Mouse (Mus musculus) stomach, embryonic 16.5 days (tissue): Measurements from ENCODE around the gene I0C0044D17Rik. TPM values are rescaled to one million over a fixed set of nuclear protein-coding genes. Genes with fewer than 3 reads are reported as not detected.
A peak's percentile ranks its signal among the peaks of the same experiment; 100 is the strongest.

Source experiments
- ATAC-seq: fragments of 200-750 bp; cut with Nextera tagmentation; 2 replicates; pipeline ENCODE4 v1.8.0; 2017; ENCODE audit warnings: moderate number of reproducible peaks, moderate TSS enrichment; ENCODE audit not compliant: insufficient read depth, low FRiP score
- H3K27ac ChIP-seq: fragments of 300-500 bp; sonication (generic); 2 replicates; pipeline ENCODE4 v1.5.1; 2014; ENCODE audit warnings: low read length
- H3K27me3 ChIP-seq: fragments of 300-500 bp; sonication (generic); 2 replicates; pipeline ENCODE4 v1.6.1; 2014; ENCODE audit warnings: low read length, control low read depth, mixed read lengths; ENCODE audit not compliant: control insufficient read depth, insufficient read depth
- H3K36me3 ChIP-seq: fragments of 300-500 bp; sonication (generic); 2 replicates; pipeline ENCODE4 v1.6.1; 2014; ENCODE audit warnings: low read length; ENCODE audit not compliant: control insufficient read depth, insufficient read depth
- H3K4me1 ChIP-seq: fragments of 300-500 bp; sonication (generic); 2 replicates; pipeline ENCODE4 v1.6.1; 2014; ENCODE audit warnings: low read length, control low read depth, mixed read lengths; ENCODE audit not compliant: control insufficient read depth, insufficient read depth
- H3K4me2 ChIP-seq: fragments of 300-500 bp; sonication (generic); 2 replicates; pipeline ENCODE4 v1.6.1; 2014; ENCODE audit warnings: low read depth, low read length, mixed read lengths
- H3K4me3 ChIP-seq: fragments of 300-500 bp; sonication (generic); replicated peaks from 2 replicates; pipeline ENCODE4 v1.5.1; 2014; ENCODE audit warnings: mild to moderate bottlenecking, low read length
- H3K9ac ChIP-seq: fragments of 300-500 bp; sonication (generic); 2 replicates; pipeline ENCODE4 v1.6.1; 2014; ENCODE audit warnings: low read length
- H3K9me3 ChIP-seq: fragments of 300-500 bp; sonication (generic); replicated peaks from 2 replicates; pipeline ENCODE4 v1.6.1; 2016; ENCODE audit warnings: low read length, control low read depth; ENCODE audit not compliant: control insufficient read depth
- WGBS: fragments of 180-500 bp; shearing (Covaris S2); extraction: QIAGEN DNeasy Blood & Tissue Kit; methylation state at CpG from one replicate; pipeline ENCODE4 v1.1.7; 2014; 5-methylcytosine and 5-hydroxymethylcytosine counted together
- polyA plus RNA-seq: library from polyadenylated mRNA; unstranded; fragments of >200 nt; fragmentation: Nextera tagmentation; extraction: Ambion mirVana; gene quantifications from 2 replicates; pipeline ENCODE4 v1.2.1, GENCODE M21; 2015

I0C0044D17Rik gene
- polyA plus RNA-seq, 1 experiment from 2014 or later = not detected

DNA sequence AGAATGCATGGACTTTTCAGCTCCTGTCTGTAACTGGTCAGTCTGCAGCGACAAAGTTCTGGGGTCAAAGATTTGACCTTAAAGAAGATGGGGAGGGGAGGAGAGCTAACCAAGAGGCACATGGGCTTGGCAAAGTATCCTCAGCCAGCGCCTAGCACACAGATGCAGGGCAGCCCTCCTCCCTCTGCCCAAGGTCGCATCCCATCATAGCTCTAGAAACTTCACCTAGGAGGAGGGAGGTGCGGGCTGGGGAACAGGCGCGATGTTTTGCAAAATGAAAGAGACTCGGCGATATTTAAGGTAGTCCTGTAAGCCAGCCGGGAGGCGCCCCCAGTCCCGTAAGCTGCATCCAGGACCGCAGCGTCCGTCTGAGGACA, 6.8 kb downstream of the I0C0044D17Rik start:
- H3K4me2 ChIP-seq = peak overlapping the region; percentile 75
- no peaks in the 10 kb centered on the region for H3K9me3 ChIP-seq
- WGBS = 3% methylated on average over 14 of the region's 14 CpGs
- H3K4me3 ChIP-seq = peak overlapping the region; percentile 57
- H3K36me3 ChIP-seq = no peaks in the 10 kb centered on the region
- H3K9ac ChIP-seq = peak overlapping the region; percentile 82
- H3K4me1 ChIP-seq = peaks cover 4% of the 10 kb centered on the region; the same call in 1 of the 2 replicates
- H3K27me3 ChIP-seq = 0 out of 2 replicates have a peak, but pooled peaks cover 4% of the 10 kb centered on the region
- H3K27ac ChIP-seq = no peak overlapping the region
- ATAC-seq = no peak

DNA sequence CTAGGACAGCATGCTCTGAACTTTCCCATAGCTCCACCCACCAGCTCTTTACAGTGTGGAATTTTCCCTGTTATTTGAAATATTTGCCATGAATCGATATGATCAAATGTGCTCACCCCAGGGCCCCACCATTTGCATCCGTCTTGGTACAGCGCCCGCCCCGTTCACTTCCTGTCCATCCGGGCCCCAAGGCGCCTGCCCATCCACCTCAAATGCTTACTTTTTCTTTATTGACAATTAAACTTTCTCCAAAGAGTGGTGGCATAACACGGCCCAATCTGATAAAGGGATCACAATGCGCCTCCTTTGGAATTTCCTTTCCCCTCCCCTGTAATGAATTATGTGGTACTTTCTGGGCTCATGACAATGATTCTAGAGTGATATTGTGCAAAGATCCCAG, 17.3 kb downstream of the I0C0044D17Rik start:
- H3K9me3 ChIP-seq = no peaks in the 10 kb centered on the region
- no peak overlapping the region for H3K4me2 ChIP-seq
- ATAC-seq = no peak
- no peak overlapping the region for H3K27ac ChIP-seq
- H3K4me3 ChIP-seq = no peak overlapping the region
- 71% methylated on average over 9 of the region's 9 CpGs for WGBS
- H3K27me3 ChIP-seq = no peaks in the 10 kb centered on the region
- no peaks in the 10 kb centered on the region for H3K4me1 ChIP-seq
- H3K36me3 ChIP-seq = no peaks in the 10 kb centered on the region
- no peak overlapping the region for H3K9ac ChIP-seq

DNA sequence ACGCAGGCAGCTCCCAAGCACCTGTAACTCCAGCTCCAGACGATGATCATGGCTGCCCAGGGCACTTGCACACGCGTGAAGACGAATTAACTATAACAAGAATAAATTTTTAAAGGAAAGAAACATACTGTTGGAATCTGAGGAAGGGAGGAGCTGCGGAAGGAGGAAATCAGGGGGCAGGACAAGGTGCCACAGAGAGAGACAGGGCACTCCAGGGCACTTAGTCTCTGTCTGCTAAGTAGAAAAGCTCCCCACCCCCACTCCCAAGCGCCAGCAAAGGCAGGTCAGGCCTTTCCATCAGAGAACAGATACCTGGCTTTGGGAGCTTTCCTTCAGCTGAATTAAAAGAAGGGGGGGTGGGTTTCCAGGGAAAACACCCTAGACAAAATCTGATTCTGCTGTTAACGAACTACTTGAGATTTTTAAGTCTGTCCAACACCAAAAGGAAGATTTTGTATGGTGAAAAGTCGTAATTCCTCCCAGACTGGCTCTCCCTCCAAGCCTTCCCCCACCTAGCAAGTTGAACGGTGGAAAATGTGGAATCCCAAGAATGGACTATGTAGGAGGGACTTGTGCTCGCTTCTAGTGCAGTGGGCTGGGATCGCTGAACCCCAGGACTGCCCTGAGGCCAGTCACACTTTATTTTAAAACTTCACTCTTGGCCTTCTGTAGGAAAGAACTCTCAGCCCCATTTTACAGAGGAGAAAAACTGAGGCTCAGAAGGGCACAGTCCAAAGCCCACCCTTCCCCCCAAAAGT, 18.2 kb downstream of the I0C0044D17Rik start:
- no peak overlapping the region for H3K4me3 ChIP-seq
- H3K36me3 ChIP-seq = no peaks in the 10 kb centered on the region
- ATAC-seq = no peak
- no peak overlapping the region for H3K27ac ChIP-seq
- H3K4me1 ChIP-seq = 0 out of 2 replicates have a peak, but pooled peaks cover 2% of the 10 kb centered on the region
- no peaks in the 10 kb centered on the region for H3K9me3 ChIP-seq
- H3K27me3 ChIP-seq = no peaks in the 10 kb centered on the region
- WGBS = 59% methylated on average over 12 of the region's 12 CpGs
- no peak overlapping the region for H3K4me2 ChIP-seq
- no peak overlapping the region for H3K9ac ChIP-seq

DNA sequence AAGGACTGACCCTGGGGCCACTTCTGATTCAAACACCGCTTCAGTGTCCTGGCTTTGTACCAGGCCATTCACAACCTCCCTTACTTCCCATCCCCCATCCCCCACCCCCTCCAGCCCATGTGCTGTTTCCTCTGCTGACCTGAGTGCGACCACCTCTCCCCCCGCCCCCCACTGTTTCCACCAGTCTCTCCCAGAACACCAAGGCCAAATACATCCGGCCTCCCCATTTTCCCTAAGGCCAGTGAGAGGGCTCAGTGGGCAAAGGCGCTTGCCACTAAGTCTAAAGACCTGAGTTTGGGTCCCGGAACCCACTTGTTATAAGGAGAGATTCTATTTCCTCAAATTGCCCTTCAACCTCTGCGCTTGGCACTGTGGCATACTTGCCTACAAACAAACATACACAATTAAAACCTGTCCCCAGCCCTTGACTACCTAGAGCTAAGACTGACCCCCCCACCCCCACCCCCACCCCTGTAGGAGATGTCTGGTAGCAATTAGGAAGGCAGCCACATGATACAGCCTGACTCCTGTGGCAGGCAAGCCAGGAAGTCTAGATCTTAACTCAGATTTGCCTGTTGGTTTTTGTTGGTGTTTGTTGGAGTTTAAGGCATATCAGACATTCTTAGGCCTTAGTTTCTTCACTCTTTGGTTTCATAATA, 19.0 kb downstream of the I0C0044D17Rik start:
- H3K4me1 ChIP-seq = 0 out of 2 replicates have a peak, but pooled peaks cover 2% of the 10 kb centered on the region
- no peak overlapping the region for H3K4me2 ChIP-seq
- WGBS = 76% methylated on average over 7 of the region's 7 CpGs
- H3K9me3 ChIP-seq = no peaks in the 10 kb centered on the region
- H3K27ac ChIP-seq = no peak overlapping the region
- H3K9ac ChIP-seq = no peak overlapping the region
- no peak for ATAC-seq
- no peaks in the 10 kb centered on the region for H3K27me3 ChIP-seq
- no peaks in the 10 kb centered on the region for H3K36me3 ChIP-seq
- H3K4me3 ChIP-seq = no peak overlapping the region

DNA sequence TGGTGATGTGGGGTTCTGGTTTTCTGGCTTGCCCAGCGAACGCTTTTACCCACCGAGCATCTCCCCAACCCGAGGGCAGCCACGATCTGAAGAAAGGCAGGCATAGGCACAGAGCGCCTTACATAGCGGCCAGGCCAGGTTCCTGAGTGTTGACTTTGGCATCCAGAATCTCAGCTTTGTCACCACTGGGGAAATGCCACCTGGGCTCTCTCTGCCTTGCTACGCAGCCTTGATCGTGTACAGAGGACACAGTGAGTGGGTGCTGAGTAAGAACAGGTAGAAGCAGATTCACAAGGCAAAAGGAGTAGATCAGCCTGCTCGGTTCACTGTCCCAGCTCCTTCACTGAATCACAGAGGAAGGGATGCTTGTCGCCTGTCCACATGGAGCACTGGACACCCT, 21.9 kb downstream of the I0C0044D17Rik start:
- Histone ChIP-seq H3K27ac (no peak overlapping the region), H3K4me1 (peaks cover 11% of the 10 kb centered on the region)
- 85% methylated on average over 11 of the region's 11 CpGs for WGBS

DNA sequence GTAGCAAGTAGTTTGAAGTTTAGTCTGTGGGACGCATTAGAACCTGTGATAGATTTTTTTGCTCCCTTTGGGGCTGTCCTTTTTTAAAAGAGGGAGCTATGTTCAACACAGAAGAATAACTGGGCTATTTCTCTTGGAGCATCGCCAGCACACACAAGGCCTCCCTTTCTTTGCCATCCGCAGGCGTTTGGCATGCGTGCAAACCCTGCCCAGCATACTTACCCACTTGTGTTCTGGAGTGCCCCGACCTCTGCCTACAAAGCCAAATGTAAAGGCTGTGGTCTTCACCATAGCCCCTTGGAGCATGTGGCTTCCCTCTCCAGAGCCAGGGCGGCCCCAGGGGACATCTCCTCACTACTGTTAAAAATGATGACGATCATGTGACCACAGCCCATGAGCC, 22.8 kb downstream of the I0C0044D17Rik start:
- no peak overlapping the region for H3K4me2 ChIP-seq
- peaks cover 20% of the 10 kb centered on the region for H3K4me1 ChIP-seq
- no peaks in the 10 kb centered on the region for H3K36me3 ChIP-seq
- H3K9ac ChIP-seq = no peak overlapping the region
- no peak overlapping the region for H3K4me3 ChIP-seq
- no peaks in the 10 kb centered on the region for H3K9me3 ChIP-seq
- H3K27ac ChIP-seq = no peak overlapping the region
- ATAC-seq = no peak
- no peaks in the 10 kb centered on the region for H3K27me3 ChIP-seq
- 75% methylated on average over 8 of the region's 8 CpGs for WGBS

More for the DNA sequence above, 21.9 kb downstream of the I0C0044D17Rik start:
- ATAC-seq = no peak
- Histone ChIP-seq H3K36me3 (no peaks in the 10 kb centered on the region), H3K9me3 (no peaks in the 10 kb centered on the region), H3K4me2 (no peak overlapping the region), H3K4me3 (no peak overlapping the region), H3K27me3 (no peaks in the 10 kb centered on the region), H3K9ac (no peak overlapping the region)

DNA sequence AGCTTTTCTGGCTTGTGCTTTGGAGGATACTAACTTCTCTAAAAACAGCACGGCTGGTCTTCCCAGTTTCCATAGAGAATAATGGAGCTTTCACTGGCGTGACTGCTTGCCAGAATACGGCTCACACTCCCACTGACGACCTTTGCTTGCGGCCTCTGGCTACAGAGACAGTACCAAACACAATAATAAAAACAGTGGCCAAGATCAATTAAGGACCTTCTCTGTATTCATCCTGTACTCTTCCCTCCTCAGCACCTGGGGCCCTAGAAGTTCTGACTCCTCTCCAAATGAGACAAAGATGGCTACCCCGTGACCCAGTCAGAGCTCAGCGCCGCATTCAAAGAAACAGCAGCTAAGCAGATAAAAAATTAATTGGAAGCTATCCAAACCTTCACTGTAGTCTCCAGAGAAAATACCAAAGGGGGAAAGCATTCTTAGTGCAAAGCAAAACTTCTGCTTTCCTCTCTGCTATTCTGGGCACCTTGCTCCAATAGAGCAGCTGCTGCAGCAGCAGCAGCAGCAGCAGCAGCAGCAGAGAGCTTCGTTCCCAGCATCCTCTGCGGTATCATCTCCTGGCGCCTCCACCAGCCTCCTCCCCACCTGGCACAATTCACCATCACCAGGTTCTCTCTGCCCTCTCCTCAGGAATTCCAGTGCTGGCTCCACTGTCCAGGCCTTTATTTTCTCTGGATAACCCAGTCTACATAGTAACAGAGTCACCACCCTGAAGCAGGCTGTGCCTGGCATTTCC, 26.9 kb downstream of the I0C0044D17Rik start:
- Histone ChIP-seq H3K36me3 (no peaks in the 10 kb centered on the region), H3K9me3 (no peaks in the 10 kb centered on the region), H3K27me3 (no peaks in the 10 kb centered on the region), H3K27ac (peak overlapping the region; percentile 80), H3K4me3 (no peak overlapping the region), H3K9ac (peak overlapping the region; percentile 41; the same call in 1 of the 2 replicates), H3K4me2 (peak overlapping the region; percentile 25; the same call in 1 of the 2 replicates), H3K4me1 (peaks cover 24% of the 10 kb centered on the region)
- 44% methylated on average over 11 of the region's 11 CpGs for WGBS
- peak; percentile 72 for ATAC-seq

DNA sequence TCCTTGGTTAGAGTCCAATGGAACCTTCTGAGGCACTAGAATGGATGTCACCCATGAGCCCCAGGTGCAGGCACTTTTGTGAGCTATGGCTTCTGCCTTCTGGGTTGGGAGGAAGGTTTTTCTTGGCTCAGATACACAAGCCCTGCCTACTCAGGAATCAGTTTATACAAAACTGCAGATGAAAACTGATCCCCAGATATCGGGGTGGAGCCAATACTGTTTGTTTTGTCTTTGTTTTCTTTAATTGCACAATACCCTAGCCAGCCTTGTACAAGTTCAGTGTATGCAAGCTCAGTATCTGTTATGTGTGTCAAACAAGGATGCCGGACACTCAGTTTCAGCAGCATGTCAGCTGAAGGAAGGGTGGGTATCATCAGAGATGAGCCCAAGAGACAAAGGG, 28.4 kb downstream of the I0C0044D17Rik start:
- Histone ChIP-seq H3K4me3 (no peak overlapping the region), H3K9me3 (no peaks in the 10 kb centered on the region), H3K4me1 (peaks cover 28% of the 10 kb centered on the region), H3K27me3 (no peaks in the 10 kb centered on the region), H3K27ac (no peak overlapping the region), H3K4me2 (no peak overlapping the region), H3K36me3 (no peaks in the 10 kb centered on the region), H3K9ac (no peak overlapping the region)
- 70% methylated on average over 2 of the region's 2 CpGs for WGBS
- ATAC-seq = no peak

DNA sequence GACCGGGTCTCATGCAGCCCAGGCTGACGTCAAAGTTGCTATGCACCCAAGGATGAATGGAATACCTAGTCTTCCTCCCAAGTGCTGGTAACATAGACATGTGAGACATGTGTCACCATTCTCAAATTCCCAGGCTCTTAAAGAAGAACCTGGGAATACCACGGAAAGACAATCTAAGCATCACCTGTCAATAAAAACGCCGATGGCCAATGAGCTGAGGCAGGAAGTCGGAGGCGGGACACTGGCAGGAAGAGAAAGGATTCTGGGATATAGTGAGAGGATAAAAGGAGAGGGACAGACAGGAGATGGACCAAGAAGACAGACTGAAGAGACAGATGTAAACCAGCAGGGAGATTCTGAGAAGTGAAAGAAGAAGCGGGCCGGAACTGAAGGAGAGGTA, 30.2 kb downstream of the I0C0044D17Rik start:
- Histone ChIP-seq H3K27me3 (no peaks in the 10 kb centered on the region), H3K4me2 (no peak overlapping the region), H3K27ac (no peak overlapping the region), H3K9me3 (no peaks in the 10 kb centered on the region), H3K36me3 (no peaks in the 10 kb centered on the region), H3K4me3 (no peak overlapping the region), H3K9ac (no peak overlapping the region), H3K4me1 (peaks cover 36% of the 10 kb centered on the region)
- ATAC-seq = no peak
- 90% methylated on average over 9 of the region's 9 CpGs for WGBS
